Mouse (Mus musculus): ENCODE data around the gene Lrrc29.

DNA sequence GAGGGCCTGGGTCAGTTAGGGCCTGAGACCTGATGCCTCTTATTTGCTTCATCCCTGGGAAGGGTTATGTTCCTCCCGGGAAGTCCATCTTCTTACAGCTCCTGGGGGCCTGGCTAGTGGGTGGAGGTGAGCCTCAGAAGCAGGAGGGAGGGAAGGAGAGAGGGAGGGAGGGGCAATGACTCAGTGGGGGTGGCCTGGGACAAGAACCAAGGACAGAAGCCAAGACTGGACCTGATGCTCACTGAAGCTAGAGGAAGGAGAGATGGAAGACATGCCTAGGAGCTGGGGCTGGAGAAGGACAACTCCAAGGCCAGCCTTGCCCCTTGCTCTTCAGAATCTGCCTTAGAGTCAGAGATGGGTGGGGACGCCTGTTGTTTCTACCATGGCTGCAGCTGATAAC, 47.0 kb upstream of the Lrrc29 start, which contains the start of gene Plekhg4:
- TF ChIP-seq CTCF (conservative IDR thresholded peaks at IDR 0.05; ENCODE audit: low read length) = no peak
- no peak for TF ChIP-seq POU5F1 (IDR thresholded peaks at IDR 0.05; ENCODE audit: borderline replicate concordance, low read length)

All from E14TG2a.4 (cell line).